Mouse (Mus musculus) left cerebral cortex, postnatal 25 days (tissue): ENCODE data around the gene Prox1. TPM values are rescaled to one million over a fixed set of nuclear protein-coding genes. Genes with fewer than 3 reads are reported as not detected.

Source experiments
- DNase-seq, 2 experiments: peaks; one replicate each; pipeline ENCODE4 v3.0.0; 2022; ENCODE audit warnings: low spot score in 2 of 2, mixed read lengths in 1 of 2
- intact Hi-C: fragments of 180-260 bp; cut with DNase I; formaldehyde crosslinking; loops from one replicate; pipeline ENCODE4 v1.15.1; 2025
- total RNA-seq, 2 experiments: library from RNA; stranded (reverse); gene quantifications; 2 replicates each; pipeline ENCODE4 v1.2.3; 2021

Prox1 gene
- total RNA-seq, 2 experiments from 2014 or later, result 7.2 to 7.8 TPM

GRCm38 (mm10) chr1:190115985-190116384 lies 54.5 kb downstream of the Prox1 start:
- DNase-seq, result no peak
- intact Hi-C loops, result no loop called here

- intact Hi-C loops, result no loop called here
- no peak for DNase-seq
These were observed 58.8 kb downstream of the Prox1 start for GRCm38 (mm10) chr1:190111741-190112140.

- intact Hi-C loops, result no loop called here
- DNase-seq, result no peak
These were observed 62.9 kb downstream of the Prox1 start for GRCm38 (mm10) chr1:190107587-190107986.

- no peak for DNase-seq
- intact Hi-C loops, result no loop called here
These were observed 63.7 kb downstream of the Prox1 start for GRCm38 (mm10) chr1:190106674-190107420.

- intact Hi-C loops, result no loop called here
- no peak for DNase-seq
These were observed 64.5 kb downstream of the Prox1 start for GRCm38 (mm10) chr1:190106060-190106459.

- intact Hi-C loops, result no loop called here
- peak in 1 of 2 experiments; percentile 76 for DNase-seq
These were observed 77.2 kb downstream of the Prox1 start for GRCm38 (mm10) chr1:190093326-190093725.

- peak; percentile 7 to 10 for DNase-seq
- intact Hi-C loops, result no loop called here
These were observed 78.4 kb downstream of the Prox1 start for GRCm38 (mm10) chr1:190092076-190092475.

- DNase-seq, result no peak
- intact Hi-C loops, result no loop called here
These were observed 81.6 kb downstream of the Prox1 start for GRCm38 (mm10) chr1:190088929-190089328.

- intact Hi-C loops, result no loop called here
- DNase-seq, result no peak
These were observed 84.8 kb downstream of the Prox1 start for GRCm38 (mm10) chr1:190085703-190086102.

- intact Hi-C loops, result no loop called here
These were observed 90.8 kb downstream of the Prox1 start for GRCm38 (mm10) chr1:190079643-190080275.

GRCm38 (mm10) chr1:190076601-190077000 lies 93.9 kb downstream of the Prox1 start:
- DNase-seq, result no peak
- intact Hi-C loops, result no loop called here

More at GRCm38 (mm10) chr1:190079643-190080275, 90.8 kb downstream of the Prox1 start:
- no peak for DNase-seq

Other genes starting within 250 kb of the Prox1 start
- gene Smyd2, start 248.4 kb downstream of the Prox1 start, total RNA-seq, result 100 to 1,000 TPM in 1 of 2 experiments, 10 to 100 TPM in 1; 96.3 to 104 TPM